Mouse (Mus musculus): Measurements from ENCODE around the gene Selenoh. TPM values are rescaled to one million over a fixed set of nuclear protein-coding genes. Genes with fewer than 3 reads are reported as not detected.

Selenoh gene
- total RNA-seq, 2 experiments from 2014 or later: 26.7 to 28.3 TPM

- no peak for DNase-seq
Measured at GRCm38 (mm10) chr2:84626366-84626975, 44.1 kb downstream of the Selenoh start.

- no peak for DNase-seq
Measured at GRCm38 (mm10) chr2:84624201-84624600, 46.4 kb downstream of the Selenoh start.

- DNase-seq: no peak
Measured at GRCm38 (mm10) chr2:84623428-84624119, 47.0 kb downstream of the Selenoh start.

GRCm38 (mm10) chr2:84622668-84623067 lies 47.9 kb downstream of the Selenoh start:
- DNase-seq: no peak

- no peak for DNase-seq
Measured at GRCm38 (mm10) chr2:84619646-84620340, 50.8 kb downstream of the Selenoh start.

Other genes starting within 250 kb of the Selenoh start
- 1 to 10 TPM; 7.5 to 8.0 TPM for gene Calcrl, start 245.4 kb downstream of the Selenoh start, total RNA-seq (2021)
- gene Tfpi, start 194.0 kb downstream of the Selenoh start, total RNA-seq (2021): 1 to 10 TPM; 3.3 to 3.7 TPM
- 10 to 100 TPM; 50.8 to 53.1 TPM for gene Ctnnd1, start 20.0 kb downstream of the Selenoh start, total RNA-seq (2021)
- gene Btbd18, start 11.7 kb downstream of the Selenoh start, total RNA-seq (2021): not detected
- 1 to 10 TPM; 3.8 to 3.9 TPM for gene Gm28635, start 7.3 kb upstream of the Selenoh start, total RNA-seq (2021)
- 10 to 100 TPM; 29.5 to 32.2 TPM for gene Med19, start 7.6 kb upstream of the Selenoh start, total RNA-seq (2021)
- gene Tmx2, start 8.4 kb upstream of the Selenoh start, total RNA-seq (2021): 100 to 1,000 TPM; 225 to 252 TPM
- 10 to 100 TPM; 37.1 to 38.9 TPM for gene Zdhhc5, start 44.4 kb upstream of the Selenoh start, total RNA-seq (2021)
- gene Clp1, start 56.6 kb upstream of the Selenoh start, total RNA-seq (2021): 1 to 10 TPM; 8.7 to 10.0 TPM
- 10 to 100 TPM; 79.7 to 82.7 TPM for gene Ypel4, start 63.3 kb upstream of the Selenoh start, total RNA-seq (2021)
- 1 to 10 TPM; 2.8 to 3.4 TPM for gene Gm19426, start 72.9 kb upstream of the Selenoh start, total RNA-seq (2021)
- 1 to 10 TPM; 5.5 to 7.5 TPM for gene Serping1, start 104.7 kb upstream of the Selenoh start, total RNA-seq (2021)
- gene Ube2l6, start 128.1 kb upstream of the Selenoh start, total RNA-seq (2021): 1 to 10 TPM; 4.2 to 4.3 TPM
- gene Smtnl1, start 151.9 kb upstream of the Selenoh start, total RNA-seq (2021): not detected
- gene Timm10, start 156.2 kb upstream of the Selenoh start, total RNA-seq (2021): 10 to 100 TPM; 45.0 to 48.7 TPM
- 1 to 10 TPM in 1 of 2 experiments, under 1 TPM in 1; 0.48 to 1.2 TPM for gene Slc43a1, start 168.1 kb upstream of the Selenoh start, total RNA-seq (2021)
- 10 to 100 TPM; 91.2 to 94.8 TPM for gene Rtn4rl2, start 215.9 kb upstream of the Selenoh start, total RNA-seq (2021)